Mouse (Mus musculus) 3T3-L1 (cell line): ENCODE results near the gene Adarb2.

Source experiments
- DNase-seq: peaks from one replicate; pipeline ENCODE4 v3.0.0-alpha.2; 2015; ENCODE audit warnings: low read depth, low spot score

Adarb2 gene

GRCm38 (mm10) chr13:8202681-8203476, at the start of gene Adarb2:
TSS of gene Adarb2 (plus strand) at chr13:8202866.
- DNase-seq: no peak

GRCm38 (mm10) chr13:8173800-8174199, 28.9 kb upstream of the Adarb2 start:
- no peak for DNase-seq

GRCm38 (mm10) chr13:8191977-8192376, 10.7 kb upstream of the Adarb2 start:
- DNase-seq: no peak

GRCm38 (mm10) chr13:8199186-8199880, 3.3 kb upstream of the Adarb2 start:
- DNase-seq: no peak

- no peak for DNase-seq
Measured at GRCm38 (mm10) chr13:8203477-8203813, 779 bp downstream of the Adarb2 start.

DNA sequence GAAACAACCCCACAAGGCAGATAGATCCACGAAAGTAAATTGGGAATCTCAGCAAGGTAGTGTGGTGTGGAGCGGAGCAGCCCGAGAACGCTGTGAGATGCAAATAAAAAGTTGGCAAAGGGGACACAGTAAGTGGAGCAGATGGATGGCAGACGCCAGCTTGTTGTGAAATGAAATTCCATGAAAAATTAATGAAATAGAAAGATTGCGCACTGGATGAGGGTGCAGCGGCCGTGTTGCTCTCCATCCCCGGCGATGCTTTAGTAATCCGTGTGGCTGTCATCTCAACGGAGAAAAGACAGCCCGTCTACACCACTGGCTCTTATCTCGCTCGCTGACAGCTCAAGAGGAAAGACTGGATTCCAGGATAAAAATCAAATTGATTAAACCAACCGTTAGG, 4.7 kb downstream of the Adarb2 start:
- DNase-seq: no peak

GRCm38 (mm10) chr13:8210776-8211175, 8.1 kb downstream of the Adarb2 start:
- no peak for DNase-seq

- DNase-seq: no peak
Measured at GRCm38 (mm10) chr13:8238871-8239270, 36.2 kb downstream of the Adarb2 start.

- DNase-seq: no peak
Measured at GRCm38 (mm10) chr13:8248016-8248667, 45.5 kb downstream of the Adarb2 start.

GRCm38 (mm10) chr13:8272158-8272945, 69.7 kb downstream of the Adarb2 start:
- DNase-seq: no peak

DNA sequence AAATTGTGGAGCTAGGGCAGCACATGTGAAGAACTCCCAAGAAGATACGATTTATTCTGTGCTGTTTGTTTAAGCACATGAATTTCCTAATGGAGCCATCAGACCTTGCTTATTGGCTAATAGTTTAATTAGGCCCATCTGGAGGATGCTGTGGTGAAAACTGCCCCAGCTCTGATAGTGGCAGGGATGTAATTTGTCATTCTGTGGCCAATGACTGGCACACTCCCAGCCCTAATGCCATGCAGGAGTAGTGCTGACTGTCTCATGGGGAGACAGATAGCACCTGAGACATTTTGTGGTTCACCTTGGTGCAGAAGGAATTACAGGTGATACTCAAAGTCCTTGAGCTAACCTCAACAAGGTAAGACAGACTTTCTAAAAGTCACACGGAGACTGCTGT, 80.5 kb downstream of the Adarb2 start:
- no peak for DNase-seq

GRCm38 (mm10) chr13:8316347-8317141, 113.9 kb downstream of the Adarb2 start:
- peak; percentile 22 for DNase-seq

DNA sequence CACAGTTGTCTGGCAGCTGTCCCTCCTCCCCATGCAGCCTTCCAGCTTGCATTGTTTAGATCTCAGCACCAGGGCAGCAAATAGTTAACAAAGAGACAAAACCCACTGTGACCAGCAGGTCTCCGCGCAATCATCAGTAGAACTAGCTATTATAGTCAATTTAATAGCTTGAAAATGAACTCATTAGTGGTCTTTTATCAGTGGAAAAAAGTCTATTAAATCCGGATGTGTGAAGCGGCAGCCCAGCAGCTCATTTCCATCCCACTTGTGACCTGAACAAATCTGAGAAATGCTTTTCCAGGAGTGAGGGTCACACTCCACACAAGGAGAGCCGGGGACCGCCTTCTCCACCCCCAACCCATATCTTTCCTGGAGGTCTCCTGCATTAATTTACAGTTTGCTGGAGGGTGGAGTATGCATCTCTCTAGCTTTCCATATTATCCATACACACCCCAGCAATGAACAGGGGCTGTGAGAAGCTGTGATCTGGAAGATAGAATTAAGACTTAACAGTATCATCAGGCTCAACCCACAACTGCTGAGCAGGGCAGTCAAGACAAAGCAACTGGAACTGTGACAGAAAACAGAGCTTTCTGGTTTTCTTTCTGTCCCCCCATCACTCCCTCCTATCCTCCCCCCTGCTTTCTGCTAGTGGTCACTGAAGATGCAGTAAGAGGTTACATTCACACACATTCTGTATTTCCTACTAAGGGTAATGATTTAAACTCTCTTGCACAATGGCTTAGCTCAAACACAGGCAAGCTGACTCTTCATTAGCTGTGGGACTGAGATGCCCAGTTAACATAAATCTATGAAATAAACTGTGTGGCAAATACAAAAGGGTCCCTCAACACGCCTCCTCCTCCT, 131.2 kb downstream of the Adarb2 start:
- no peak for DNase-seq

GRCm38 (mm10) chr13:8334580-8334979, 131.9 kb downstream of the Adarb2 start:
- DNase-seq: no peak

GRCm38 (mm10) chr13:8341086-8341807, 138.6 kb downstream of the Adarb2 start:
- DNase-seq: no peak

- DNase-seq: no peak
Measured at GRCm38 (mm10) chr13:8347147-8347546, 144.5 kb downstream of the Adarb2 start.

GRCm38 (mm10) chr13:8352341-8352740, 149.7 kb downstream of the Adarb2 start:
- no peak for DNase-seq

DNA sequence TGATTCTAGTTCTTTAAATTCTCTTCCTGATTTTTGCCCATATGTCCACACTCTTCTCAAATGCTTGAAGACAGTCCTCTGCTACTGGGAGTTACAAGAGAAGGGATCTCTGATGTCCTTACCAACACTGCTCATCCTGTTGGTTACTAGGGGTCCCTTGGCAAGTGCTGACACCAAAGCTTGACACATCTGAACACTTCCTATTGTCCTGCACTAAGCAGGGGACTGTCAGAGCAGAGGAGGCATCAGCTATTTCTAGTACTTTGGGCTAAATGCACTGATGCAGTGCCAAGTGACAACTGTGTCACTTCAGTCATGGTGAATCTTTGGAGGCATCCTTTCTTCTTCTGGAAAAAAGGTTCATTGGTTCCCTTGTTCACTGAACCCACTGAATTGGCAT, 150.3 kb downstream of the Adarb2 start:
- no peak for DNase-seq

- DNase-seq: no peak
Measured at GRCm38 (mm10) chr13:8365523-8365922, 162.9 kb downstream of the Adarb2 start.
